Mouse (Mus musculus): ENCODE results near the gene Gclc. TPM values are rescaled to one million over a fixed set of nuclear protein-coding genes. Genes with fewer than 3 reads are reported as not detected.

Gene Gclc
- polyA plus RNA-seq (2016; fragmentation: Nextera tagmentation; extraction: Ambion mirVana): 15.5 and 17.1 TPM in 2 replicates

- H3K4me3 ChIP-seq: peak within 1 kb of the TSS; percentile 82
- WGBS: 8% methylated on average over 47 of the region's 54 CpGs
- H3K36me3 ChIP-seq: peaks cover 3% of the 10 kb centered on the region; the same call in 1 of the 2 replicates
- H3K9me3 ChIP-seq (replicated peaks): no peaks in the 10 kb centered on the region
- H3K27me3 ChIP-seq (ENCODE audit: low read depth, poor library complexity, severe bottlenecking): peaks cover 9% of the 10 kb centered on the region; the same call in 1 of the 2 replicates
- peak within 1 kb of the TSS; percentile 94 for H3K27ac ChIP-seq (replicated peaks)
- DNase-seq (ENCODE audit: low spot score): peak; percentile 93
- H3K4me1 ChIP-seq: peaks cover 35% of the 10 kb centered on the region
These were observed at the start of gene Gclc for GRCm38 (mm10) chr9:77753853-77754727. Gclc (plus strand) TSS chr9:77754535.

GRCm38 (mm10) chr9:77706515-77706914, 47.8 kb upstream of the Gclc start:
- H3K4me1 ChIP-seq: peaks cover 5% of the 10 kb centered on the region; the same call in 1 of the 2 replicates
- no peaks in the 10 kb centered on the region for H3K36me3 ChIP-seq
- H3K4me3 ChIP-seq: no peak overlapping the region
- no peak for DNase-seq (ENCODE audit: low spot score)
- no peak overlapping the region for H3K27ac ChIP-seq (replicated peaks)
- H3K27me3 ChIP-seq (ENCODE audit: low read depth, poor library complexity, severe bottlenecking): no peaks in the 10 kb centered on the region
- no peaks in the 10 kb centered on the region for H3K9me3 ChIP-seq (replicated peaks)
- 89% methylated on average over 6 of the region's 6 CpGs for WGBS

- 82% methylated on average over 9 of the region's 9 CpGs for WGBS
- Histone ChIP-seq H3K36me3 (no peaks in the 10 kb centered on the region), H3K9me3 (replicated peaks) (no peaks in the 10 kb centered on the region), H3K27me3 (ENCODE audit: low read depth, poor library complexity, severe bottlenecking) (no peaks in the 10 kb centered on the region), H3K27ac (replicated peaks) (no peak overlapping the region), H3K4me1 (peaks cover 5% of the 10 kb centered on the region; the same call in 1 of the 2 replicates), H3K4me3 (no peak overlapping the region)
- no peak for DNase-seq (ENCODE audit: low spot score)
These were observed 46.7 kb upstream of the Gclc start for GRCm38 (mm10) chr9:77707433-77708139.

GRCm38 (mm10) chr9:77708950-77709349, 45.4 kb upstream of the Gclc start:
- H3K4me1 ChIP-seq: peaks cover 5% of the 10 kb centered on the region; the same call in 1 of the 2 replicates
- no peaks in the 10 kb centered on the region for H3K9me3 ChIP-seq (replicated peaks)
- no peaks in the 10 kb centered on the region for H3K27me3 ChIP-seq (ENCODE audit: low read depth, poor library complexity, severe bottlenecking)
- WGBS: 85% methylated on average over 5 of the region's 5 CpGs
- DNase-seq (ENCODE audit: low spot score): no peak
- H3K4me3 ChIP-seq: no peak overlapping the region
- no peaks in the 10 kb centered on the region for H3K36me3 ChIP-seq
- H3K27ac ChIP-seq (replicated peaks): no peak overlapping the region

- Histone ChIP-seq H3K4me3 (no peak overlapping the region), H3K36me3 (no peaks in the 10 kb centered on the region), H3K4me1 (peaks cover 5% of the 10 kb centered on the region; the same call in 1 of the 2 replicates), H3K9me3 (replicated peaks) (no peaks in the 10 kb centered on the region), H3K27ac (replicated peaks) (no peak overlapping the region), H3K27me3 (ENCODE audit: low read depth, poor library complexity, severe bottlenecking) (no peaks in the 10 kb centered on the region)
- WGBS: 89% methylated on average over 5 of the region's 5 CpGs
- DNase-seq (ENCODE audit: low spot score): no peak
These were observed 43.2 kb upstream of the Gclc start for GRCm38 (mm10) chr9:77711021-77711569.

- 85% methylated on average over 3 of the region's 3 CpGs for WGBS
- H3K4me3 ChIP-seq: no peak overlapping the region
- no peak for DNase-seq (ENCODE audit: low spot score)
- H3K4me1 ChIP-seq: peaks cover 2% of the 10 kb centered on the region; the same call in 1 of the 2 replicates
- H3K9me3 ChIP-seq (replicated peaks): no peaks in the 10 kb centered on the region
- H3K36me3 ChIP-seq: no peaks in the 10 kb centered on the region
- H3K27ac ChIP-seq (replicated peaks): no peak overlapping the region
- H3K27me3 ChIP-seq (ENCODE audit: low read depth, poor library complexity, severe bottlenecking): no peaks in the 10 kb centered on the region
These were observed 41.5 kb upstream of the Gclc start for GRCm38 (mm10) chr9:77712816-77713215.

- WGBS: 87% methylated on average over 5 of the region's 5 CpGs
- Histone ChIP-seq H3K27ac (replicated peaks) (no peak overlapping the region), H3K4me1 (no peaks in the 10 kb centered on the region), H3K27me3 (ENCODE audit: low read depth, poor library complexity, severe bottlenecking) (no peaks in the 10 kb centered on the region), H3K9me3 (replicated peaks) (no peaks in the 10 kb centered on the region), H3K36me3 (no peaks in the 10 kb centered on the region), H3K4me3 (no peak overlapping the region)
- no peak for DNase-seq (ENCODE audit: low spot score)
These were observed 41.0 kb upstream of the Gclc start for GRCm38 (mm10) chr9:77713301-77713700.

GRCm38 (mm10) chr9:77715262-77715661, 39.1 kb upstream of the Gclc start:
- no peak for DNase-seq (ENCODE audit: low spot score)
- 92% methylated on average over 2 of the region's 2 CpGs for WGBS
- H3K9me3 ChIP-seq (replicated peaks): no peaks in the 10 kb centered on the region

GRCm38 (mm10) chr9:77716009-77716408, 38.3 kb upstream of the Gclc start:
- Histone ChIP-seq H3K27me3 (ENCODE audit: low read depth, poor library complexity, severe bottlenecking) (no peaks in the 10 kb centered on the region), H3K4me3 (no peak overlapping the region), H3K4me1 (no peaks in the 10 kb centered on the region), H3K27ac (replicated peaks) (no peak overlapping the region), H3K36me3 (no peaks in the 10 kb centered on the region), H3K9me3 (replicated peaks) (no peaks in the 10 kb centered on the region)
- 90% methylated on average over 1 of the region's 1 CpGs for WGBS
- no peak for DNase-seq (ENCODE audit: low spot score)

More at GRCm38 (mm10) chr9:77715262-77715661, 39.1 kb upstream of the Gclc start:
- no peak overlapping the region for H3K27ac ChIP-seq (replicated peaks)
- H3K4me1 ChIP-seq: no peaks in the 10 kb centered on the region
- no peaks in the 10 kb centered on the region for H3K27me3 ChIP-seq (ENCODE audit: low read depth, poor library complexity, severe bottlenecking)
- H3K4me3 ChIP-seq: no peak overlapping the region
- H3K36me3 ChIP-seq: no peaks in the 10 kb centered on the region

- no peak overlapping the region for H3K4me3 ChIP-seq
- whole genome bisulfite sequencing: 63% methylated on average over 5 of the region's 5 CpGs
- no peak for DNase-seq (ENCODE audit: low spot score)
- H3K27ac ChIP-seq (replicated peaks): no peak overlapping the region
- no peaks in the 10 kb centered on the region for H3K4me1 ChIP-seq
- no peaks in the 10 kb centered on the region for H3K27me3 ChIP-seq (ENCODE audit: low read depth, poor library complexity, severe bottlenecking)
- H3K9me3 ChIP-seq (replicated peaks): no peaks in the 10 kb centered on the region
- H3K36me3 ChIP-seq: no peaks in the 10 kb centered on the region
These were observed 36.4 kb upstream of the Gclc start for GRCm38 (mm10) chr9:77717831-77718435.

GRCm38 (mm10) chr9:77718816-77719411, 35.4 kb upstream of the Gclc start:
- no peaks in the 10 kb centered on the region for H3K36me3 ChIP-seq
- no peak overlapping the region for H3K4me3 ChIP-seq
- no peaks in the 10 kb centered on the region for H3K27me3 ChIP-seq (ENCODE audit: low read depth, poor library complexity, severe bottlenecking)
- WGBS: 85% methylated on average over 8 of the region's 8 CpGs
- no peak overlapping the region for H3K27ac ChIP-seq (replicated peaks)
- DNase-seq (ENCODE audit: low spot score): no peak
- no peaks in the 10 kb centered on the region for H3K4me1 ChIP-seq
- no peaks in the 10 kb centered on the region for H3K9me3 ChIP-seq (replicated peaks)

- Histone ChIP-seq H3K27me3 (ENCODE audit: low read depth, poor library complexity, severe bottlenecking) (no peaks in the 10 kb centered on the region), H3K4me1 (no peaks in the 10 kb centered on the region), H3K4me3 (no peak overlapping the region), H3K9me3 (replicated peaks) (no peaks in the 10 kb centered on the region), H3K27ac (replicated peaks) (no peak overlapping the region), H3K36me3 (no peaks in the 10 kb centered on the region)
- 76% methylated on average over 1 of the region's 1 CpGs for WGBS
- no peak for DNase-seq (ENCODE audit: low spot score)
These were observed 34.7 kb upstream of the Gclc start for GRCm38 (mm10) chr9:77719675-77720074.
